Mouse (Mus musculus) kidney, adult 2 months (tissue): Measurements from ENCODE around the gene Cers5.

Experiments used
- CTCF ChIP-seq: fragments of 200-500 bp; conservative IDR thresholded peaks from 2 replicates; pipeline ENCODE4 v1.5.1; 2011; ENCODE audit warnings: low read depth, mild to moderate bottlenecking, control low read depth, low read length, moderate library complexity, mixed read lengths; ENCODE audit not compliant: insufficient read depth, insufficient read length
- POLR2A ChIP-seq: fragments of 200-500 bp; IDR thresholded peaks from one replicate; pipeline ENCODE4 v1.6.1; 2011; ENCODE audit warnings: low read depth, low read length, control low read depth

- no peak for TF ChIP-seq CTCF
- no peak for TF ChIP-seq POLR2A
Measured at GRCm38 (mm10) chr15:99703676-99704040, 69.0 kb downstream of the Cers5 start.
